Mouse (Mus musculus) forebrain, embryonic 14.5 days (tissue): ENCODE data around the gene Cgref1. TPM values are rescaled to one million over a fixed set of nuclear protein-coding genes. Genes with fewer than 3 reads are reported as not detected.

Experiments used
- ATAC-seq: fragments of 200-750 bp; cut with Nextera tagmentation; 2 replicates; pipeline ENCODE4 v1.8.0; 2017; ENCODE audit warnings: mild to moderate bottlenecking, moderate library complexity
- DNase-seq: peaks from one replicate; pipeline ENCODE4 v3.0.0-alpha.2; 2015; ENCODE audit warnings: low spot score
- H3K27ac ChIP-seq: fragments of 300-500 bp; sonication (generic); 2 replicates; pipeline ENCODE4 v1.5.1; 2014; ENCODE audit warnings: low read depth, mild to moderate bottlenecking, control low read depth, low read length, moderate library complexity
- H3K27me3 ChIP-seq: fragments of 300-500 bp; sonication (generic); replicated peaks from 2 replicates; pipeline ENCODE4 v1.6.1; 2014; ENCODE audit warnings: low read length, control low read depth, mixed read lengths; ENCODE audit not compliant: control insufficient read depth, insufficient read depth
- H3K36me3 ChIP-seq: fragments of 300-500 bp; sonication (generic); 2 replicates; pipeline ENCODE4 v1.6.1; 2014; ENCODE audit warnings: low read length, control low read depth; ENCODE audit not compliant: control insufficient read depth, insufficient read depth
- H3K4me1 ChIP-seq: fragments of 300-500 bp; sonication (generic); 2 replicates; pipeline ENCODE4 v1.6.1; 2014; ENCODE audit warnings: antibody characterized with exemption, low read length, control low read depth; ENCODE audit not compliant: control insufficient read depth, insufficient read depth
- H3K4me2 ChIP-seq: fragments of 300-500 bp; sonication (generic); 2 replicates; pipeline ENCODE4 v1.6.1; 2014; ENCODE audit warnings: mild to moderate bottlenecking, control low read depth, low read length
- H3K4me3 ChIP-seq: fragments of 300-500 bp; sonication (generic); 2 replicates; pipeline ENCODE4 v1.5.1; 2014; ENCODE audit warnings: low read depth, low read length, control low read depth
- H3K9ac ChIP-seq: fragments of 300-500 bp; sonication (generic); 2 replicates; pipeline ENCODE4 v1.6.1; 2014; ENCODE audit warnings: mild to moderate bottlenecking, low read length, control low read depth, moderate library complexity
- H3K9me3 ChIP-seq: fragments of 300-500 bp; sonication (generic); replicated peaks from 2 replicates; pipeline ENCODE4 v1.6.1; 2016; ENCODE audit warnings: low read length, control low read depth, mixed read lengths; ENCODE audit not compliant: control insufficient read depth
- WGBS: fragments of 180-500 bp; shearing (Covaris S2); extraction: QIAGEN DNeasy Blood & Tissue Kit; methylation state at CpG from one replicate; pipeline ENCODE4 v1.1.7; 2014; 5-methylcytosine and 5-hydroxymethylcytosine counted together
- polyA plus RNA-seq: library from polyadenylated mRNA; unstranded; fragments of >200 nt; fragmentation: Nextera tagmentation; extraction: Ambion mirVana; gene quantifications from 2 replicates; pipeline ENCODE4 v1.2.1, GENCODE M21; 2014

Gene Cgref1
- polyA plus RNA-seq, 1 experiment from 2014 or later = 21.4 TPM

DNA sequence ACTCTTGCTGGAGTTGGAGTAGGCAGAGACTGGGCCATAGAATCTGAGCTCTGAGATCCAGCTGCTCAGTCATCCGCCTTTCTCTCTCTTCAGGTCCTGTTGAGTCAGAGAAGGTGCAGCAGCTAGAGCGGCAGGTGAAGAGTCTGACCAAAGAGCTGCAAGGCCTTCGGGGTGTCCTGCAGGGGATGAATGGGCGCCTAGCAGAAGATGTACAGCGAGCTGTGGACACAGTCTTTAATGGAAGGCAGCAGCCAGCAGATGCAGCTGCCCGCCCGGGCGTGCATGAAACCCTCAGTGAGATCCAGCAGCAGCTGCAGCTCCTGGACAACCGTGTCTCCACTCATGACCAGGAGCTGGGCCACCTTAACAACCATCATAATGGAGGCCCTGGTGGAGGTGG is 28.6 kb downstream of the Cgref1 start:
- DNase-seq (no peak), ATAC-seq (no peak)
- no peaks in the 10 kb centered on the region for H3K9me3 ChIP-seq
- H3K36me3 ChIP-seq = no peaks in the 10 kb centered on the region
- no peak overlapping the region for H3K9ac ChIP-seq
- H3K4me1 ChIP-seq = peaks cover 20% of the 10 kb centered on the region
- no peaks in the 10 kb centered on the region for H3K27me3 ChIP-seq
- 92% methylated on average over 9 of the region's 9 CpGs for WGBS
- no peak overlapping the region for H3K4me2 ChIP-seq
- H3K27ac ChIP-seq = no peak overlapping the region; the same call in 1 of the 2 replicates
- H3K4me3 ChIP-seq = no peak overlapping the region

DNA sequence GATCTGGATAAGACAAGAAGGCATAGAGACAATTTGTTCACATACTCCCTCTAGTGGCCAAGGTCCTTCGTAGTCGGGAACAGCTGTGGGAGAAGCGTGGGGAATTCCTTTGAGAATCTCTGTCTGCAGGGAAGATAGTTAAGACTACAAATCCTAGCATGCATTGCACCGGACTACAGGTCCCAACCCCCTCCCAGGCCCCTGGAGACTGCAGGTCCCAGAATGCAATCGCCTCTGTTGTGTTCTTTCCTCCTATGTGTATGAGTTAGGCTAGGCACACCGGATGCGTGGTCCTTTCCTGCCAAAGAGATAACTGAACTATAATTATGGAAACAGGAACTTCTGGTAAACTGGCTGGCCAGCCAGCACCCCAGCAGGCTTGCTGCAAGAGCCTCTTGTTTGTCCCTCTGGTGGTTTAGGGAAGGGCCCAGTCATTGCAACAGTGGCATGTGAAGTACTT is 29.4 kb downstream of the Cgref1 start:
- H3K9me3 ChIP-seq = no peaks in the 10 kb centered on the region
- H3K4me2 ChIP-seq = peak overlapping the region; percentile 31; the same call in 1 of the 2 replicates
- peak; percentile 99 for DNase-seq
- H3K4me3 ChIP-seq = no peak overlapping the region
- H3K27ac ChIP-seq = 0 out of 2 replicates have a peak overlapping the region, but pooled peaks have one; percentile 11
- ATAC-seq = peak; percentile 92
- no peaks in the 10 kb centered on the region for H3K27me3 ChIP-seq
- peaks cover 17% of the 10 kb centered on the region for H3K4me1 ChIP-seq
- WGBS = under 1% methylated on average over 7 of the region's 7 CpGs
- H3K36me3 ChIP-seq = no peaks in the 10 kb centered on the region
- H3K9ac ChIP-seq = no peak overlapping the region

DNA sequence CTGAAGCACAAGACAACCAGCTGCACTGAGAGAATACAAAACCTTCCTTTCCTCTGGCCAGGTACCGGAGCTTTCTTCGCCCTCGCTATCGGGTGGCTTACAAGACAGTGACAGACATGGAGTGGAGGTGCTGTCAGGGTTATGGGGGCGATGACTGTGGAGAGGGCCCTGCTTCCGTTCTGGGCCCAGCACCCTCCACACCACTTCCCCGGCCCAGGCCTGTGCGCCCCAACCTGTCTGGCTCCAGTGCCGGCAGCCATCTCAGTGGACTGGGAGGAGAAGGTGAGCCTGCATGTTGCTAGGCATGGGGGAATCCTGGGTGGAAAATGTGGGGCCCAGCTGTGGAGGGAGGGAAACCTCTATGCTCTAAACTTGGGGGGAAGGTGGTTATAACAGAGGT is 29.9 kb downstream of the Cgref1 start:
- H3K4me1 ChIP-seq = peaks cover 14% of the 10 kb centered on the region
- ATAC-seq = peak; percentile 35
- peak overlapping the region; percentile 12; the same call in 1 of the 2 replicates for H3K4me2 ChIP-seq
- H3K9me3 ChIP-seq = no peaks in the 10 kb centered on the region
- 0 out of 2 replicates have a peak overlapping the region, but pooled peaks have one; percentile 2 for H3K27ac ChIP-seq
- H3K27me3 ChIP-seq = no peaks in the 10 kb centered on the region
- no peak for DNase-seq
- H3K9ac ChIP-seq = no peak overlapping the region
- 75% methylated on average over 9 of the region's 9 CpGs for WGBS
- no peaks in the 10 kb centered on the region for H3K36me3 ChIP-seq
- no peak overlapping the region for H3K4me3 ChIP-seq

DNA sequence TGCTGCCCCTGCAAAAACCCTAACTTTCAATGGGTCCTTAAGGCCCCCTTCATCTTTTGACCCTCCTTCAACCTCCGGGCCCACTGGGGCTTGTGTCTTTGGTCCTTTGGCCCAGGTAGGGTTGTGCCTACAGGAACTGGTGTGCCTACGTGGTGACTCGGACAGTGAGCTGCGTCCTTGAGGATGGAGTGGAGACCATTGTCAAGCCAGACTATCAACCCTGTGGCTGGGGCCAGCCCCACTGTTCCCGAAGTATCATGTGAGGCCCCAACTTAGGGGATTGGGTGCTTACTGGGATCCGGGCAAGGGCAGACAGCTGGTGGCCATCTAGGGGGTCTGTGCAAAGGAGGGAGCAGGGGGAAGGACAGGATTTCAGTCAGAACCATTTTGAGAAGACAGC is 30.5 kb downstream of the Cgref1 start:
- Histone ChIP-seq H3K4me1 (peaks cover 13% of the 10 kb centered on the region), H3K27me3 (no peaks in the 10 kb centered on the region), H3K9ac (peak overlapping the region; percentile 29; the same call in 1 of the 2 replicates), H3K27ac (no peak overlapping the region), H3K4me3 (no peak overlapping the region), H3K9me3 (no peaks in the 10 kb centered on the region), H3K36me3 (no peaks in the 10 kb centered on the region), H3K4me2 (0 out of 2 replicates have a peak overlapping the region, but pooled peaks have one; percentile 3)
- 84% methylated on average over 6 of the region's 6 CpGs for WGBS
- DNase-seq = no peak
- ATAC-seq = no peak

DNA sequence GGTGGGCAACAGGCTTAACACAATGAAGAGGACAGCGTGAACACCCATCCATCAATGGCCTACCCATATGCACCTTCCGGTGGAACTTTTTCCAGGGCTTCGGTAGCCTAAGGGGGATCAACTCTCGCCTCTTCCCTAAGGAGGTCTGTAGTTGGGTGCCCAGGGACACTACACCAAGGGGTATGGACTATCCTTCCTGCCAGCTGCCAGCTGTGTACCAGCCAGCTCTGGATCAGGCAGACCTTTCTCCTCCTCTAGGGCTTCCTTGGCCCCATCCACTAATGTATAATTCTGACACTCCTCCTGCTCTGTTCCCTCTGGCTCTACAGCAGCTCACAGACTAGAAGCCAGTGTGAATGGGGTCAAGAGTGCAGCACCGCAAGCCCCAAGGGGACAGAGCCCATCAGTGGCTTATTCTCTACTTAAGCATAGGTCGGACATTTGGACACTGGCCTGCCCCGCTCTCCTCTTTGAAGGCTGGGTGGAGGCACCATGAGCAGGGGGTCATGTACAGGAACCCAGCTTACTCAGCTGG is 31.2 kb downstream of the Cgref1 start:
- 0 out of 2 replicates have a peak overlapping the region, but pooled peaks have one; percentile 3 for H3K4me2 ChIP-seq
- peak overlapping the region; percentile 29; the same call in 1 of the 2 replicates for H3K9ac ChIP-seq
- ATAC-seq (no peak), DNase-seq (no peak)
- peak overlapping the region; percentile 36; the same call in 1 of the 2 replicates for H3K27ac ChIP-seq
- no peaks in the 10 kb centered on the region for H3K9me3 ChIP-seq
- no peaks in the 10 kb centered on the region for H3K27me3 ChIP-seq
- H3K4me1 ChIP-seq = peaks cover 13% of the 10 kb centered on the region
- H3K4me3 ChIP-seq = no peak overlapping the region
- no peaks in the 10 kb centered on the region for H3K36me3 ChIP-seq
- 89% methylated on average over 7 of the region's 7 CpGs for WGBS

DNA sequence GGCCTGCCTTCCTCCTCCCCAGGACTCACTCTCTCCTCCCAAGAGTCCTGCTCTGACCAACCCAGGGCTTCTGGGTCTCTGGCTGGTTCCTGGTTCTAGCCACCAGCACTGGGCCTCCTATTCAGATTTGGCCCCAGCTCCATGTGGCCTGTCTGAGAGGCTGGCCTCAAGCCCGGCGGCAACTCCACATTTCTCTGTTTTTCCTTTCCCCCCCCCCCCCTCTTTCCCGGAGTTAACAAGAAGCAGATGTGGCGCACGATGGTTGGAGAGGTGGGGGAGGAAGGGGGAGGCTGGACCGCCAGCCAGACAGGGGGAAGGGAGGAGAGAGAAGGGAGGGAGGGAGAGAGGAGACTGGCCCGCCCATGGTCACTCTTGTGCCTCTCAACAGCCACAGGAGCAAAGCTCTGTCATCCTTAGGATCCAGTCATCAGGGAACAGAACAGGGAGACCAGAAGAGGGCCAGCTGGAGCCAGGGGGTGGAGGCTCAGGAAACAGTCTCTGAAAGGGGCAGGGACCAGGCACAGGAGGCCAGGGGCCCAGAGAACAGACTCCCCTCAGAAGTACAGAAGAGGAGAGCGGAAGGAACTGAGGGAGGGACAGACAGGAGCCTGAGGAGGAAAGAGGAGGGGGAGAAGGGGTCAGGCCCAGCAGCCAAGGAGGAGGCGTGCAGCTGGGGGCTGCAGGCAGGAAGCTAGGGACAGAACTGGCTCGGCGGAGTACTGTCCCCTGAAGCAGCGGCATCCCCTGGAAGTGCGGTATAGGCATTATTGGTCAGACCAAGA is 32.1 kb downstream of the Cgref1 start, which contains the start of gene Emilin1:
Gene Emilin1 (plus strand): TSS at position 343 of the 782 bp plus-strand sequence.
- peak within 1 kb of the TSS; percentile 29; the same call in 1 of the 2 replicates for H3K9ac ChIP-seq
- H3K27me3 ChIP-seq = no peaks in the 10 kb centered on the region
- peaks cover 13% of the 10 kb centered on the region for H3K4me1 ChIP-seq
- H3K4me3 ChIP-seq = no peak within 1 kb of the TSS
- ATAC-seq (no peak; the same call in 1 of the 2 replicates), DNase-seq (peak; percentile 65)
- H3K36me3 ChIP-seq = no peaks in the 10 kb centered on the region
- H3K4me2 ChIP-seq = peak within 1 kb of the TSS; percentile 10; the same call in 1 of the 2 replicates
- no peaks in the 10 kb centered on the region for H3K9me3 ChIP-seq
- WGBS = 51% methylated on average over 10 of the region's 13 CpGs
- H3K27ac ChIP-seq = peak within 1 kb of the TSS; percentile 36

DNA sequence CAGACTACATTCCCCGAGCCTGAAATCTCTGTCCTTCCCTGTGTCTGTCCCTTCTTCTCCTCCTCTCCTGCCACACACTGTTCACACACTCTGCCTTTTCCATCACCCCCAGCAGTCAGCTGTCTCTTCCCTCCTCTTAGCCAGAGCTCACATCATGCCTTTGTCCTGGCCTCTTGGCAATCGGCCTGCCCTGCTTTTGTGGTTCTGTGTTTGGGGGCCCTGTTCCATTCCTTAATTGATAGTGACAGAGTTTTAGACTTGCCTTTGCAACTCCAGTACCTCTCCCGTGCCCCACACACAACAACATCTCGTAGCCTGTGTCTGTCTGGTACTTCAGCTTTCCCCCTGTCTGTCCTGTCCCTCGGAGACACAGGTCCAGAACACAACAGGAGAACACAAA is 33.2 kb downstream of the Cgref1 start:
- peak overlapping the region; percentile 36 for H3K27ac ChIP-seq
- H3K9ac ChIP-seq = peak overlapping the region; percentile 29; the same call in 1 of the 2 replicates
- ATAC-seq = no peak
- no peaks in the 10 kb centered on the region for H3K36me3 ChIP-seq
- DNase-seq = peak; percentile 45
- no peaks in the 10 kb centered on the region for H3K9me3 ChIP-seq
- no peak overlapping the region for H3K4me3 ChIP-seq
- no peak overlapping the region for H3K4me2 ChIP-seq
- peaks cover 17% of the 10 kb centered on the region for H3K4me1 ChIP-seq
- WGBS = 41% methylated on average over 5 of the region's 5 CpGs
- no peaks in the 10 kb centered on the region for H3K27me3 ChIP-seq

DNA sequence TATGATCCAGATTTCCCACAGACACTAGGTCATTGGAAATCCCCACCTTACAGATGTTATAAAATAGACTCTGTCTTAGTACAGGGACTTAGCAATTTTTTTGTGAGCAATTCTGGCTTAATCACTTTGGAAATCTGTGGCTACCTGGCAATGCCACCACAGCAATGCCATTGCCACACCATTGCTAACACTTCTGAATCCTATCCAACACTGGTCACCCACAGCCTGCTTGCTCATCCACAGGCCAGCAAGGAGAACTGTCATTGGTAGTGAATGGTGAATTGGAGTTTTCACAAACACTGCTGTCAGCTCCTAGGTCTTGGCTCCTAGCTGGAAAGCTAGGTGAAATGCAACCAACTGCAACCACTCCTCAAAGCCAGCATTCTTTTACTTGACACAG is 34.9 kb downstream of the Cgref1 start:
- H3K4me3 ChIP-seq = no peak overlapping the region
- H3K27me3 ChIP-seq = no peaks in the 10 kb centered on the region
- H3K4me1 ChIP-seq = peaks cover 26% of the 10 kb centered on the region
- no peak overlapping the region for H3K9ac ChIP-seq
- ATAC-seq = no peak
- peaks cover 7% of the 10 kb centered on the region for H3K36me3 ChIP-seq
- H3K4me2 ChIP-seq = no peak overlapping the region
- no peak overlapping the region for H3K27ac ChIP-seq
- no peak for DNase-seq
- H3K9me3 ChIP-seq = no peaks in the 10 kb centered on the region

DNA sequence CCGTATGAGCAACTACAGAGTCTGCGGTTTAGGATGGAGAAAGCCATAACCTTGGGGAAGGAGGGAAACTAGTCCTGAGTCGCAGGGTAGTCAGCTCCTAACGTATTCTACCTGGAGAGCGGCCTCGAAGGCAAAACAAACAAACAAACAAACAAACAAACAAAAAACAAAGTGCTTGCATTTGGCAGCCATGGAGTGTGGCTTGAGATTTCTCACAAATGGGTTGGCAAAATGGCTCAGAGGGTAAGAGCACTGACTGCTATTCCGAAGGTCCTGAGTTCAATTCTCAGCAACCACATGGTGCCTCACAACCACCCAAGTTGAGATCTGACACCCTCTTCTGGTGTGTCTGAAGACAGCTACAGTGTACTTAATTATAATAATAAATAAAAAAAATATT is 35.5 kb downstream of the Cgref1 start:
- H3K4me2 ChIP-seq = no peak overlapping the region
- H3K27me3 ChIP-seq = no peaks in the 10 kb centered on the region
- H3K4me1 ChIP-seq = peaks cover 26% of the 10 kb centered on the region
- peaks cover 13% of the 10 kb centered on the region for H3K36me3 ChIP-seq
- no peak overlapping the region for H3K27ac ChIP-seq
- no peaks in the 10 kb centered on the region for H3K9me3 ChIP-seq
- H3K9ac ChIP-seq = no peak overlapping the region
- no peak overlapping the region for H3K4me3 ChIP-seq
- DNase-seq (no peak), ATAC-seq (no peak)
- 83% methylated on average over 7 of the region's 7 CpGs for WGBS
